Mouse (Mus musculus): ENCODE measurements around the gene Mlf2.

Mlf2 gene

DNA sequence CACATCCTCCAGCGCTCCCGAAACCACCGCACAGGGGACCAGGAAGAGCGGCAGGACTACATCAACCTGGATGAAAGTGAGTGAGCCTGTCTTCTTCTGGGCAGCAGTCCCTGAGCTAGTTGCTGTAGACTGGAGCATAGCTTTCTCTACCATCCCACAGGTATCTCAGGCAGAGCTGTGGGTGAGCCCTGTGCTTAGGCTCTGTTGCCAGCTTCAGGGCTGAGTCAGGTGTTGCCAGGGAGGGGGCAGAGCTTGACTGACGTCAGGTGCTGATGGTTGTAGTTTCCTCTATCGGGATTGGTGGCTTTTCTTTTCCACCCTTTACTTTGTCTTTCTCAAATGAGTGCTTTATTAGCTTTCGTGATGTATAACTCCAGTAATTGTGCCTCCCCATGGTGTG is 3.5 kb downstream of the Mlf2 start:
- no peak for DNase-seq (ENCODE audit: low spot score)

DNA sequence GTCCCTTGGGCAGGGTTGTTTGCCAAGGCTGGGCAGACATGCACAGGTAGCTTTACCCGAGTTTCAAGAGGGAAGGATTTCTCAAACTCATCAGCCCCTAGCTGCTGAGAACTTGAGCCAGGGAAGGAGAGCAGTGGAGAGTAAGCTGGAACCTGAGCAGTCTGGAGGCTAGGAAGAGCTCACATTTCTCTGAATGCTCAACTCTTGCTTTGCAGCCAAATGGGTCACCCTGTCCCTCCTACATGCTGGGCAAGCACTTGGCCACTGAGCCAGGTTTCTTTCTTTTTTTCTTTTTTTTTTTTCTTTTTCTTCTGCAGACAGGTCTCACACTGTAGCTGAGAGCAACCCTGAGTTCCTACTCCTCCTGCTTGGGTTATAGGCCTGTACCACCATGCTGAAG is 5.5 kb downstream of the Mlf2 start:
- DNase-seq (ENCODE audit: low spot score): no peak

DNA sequence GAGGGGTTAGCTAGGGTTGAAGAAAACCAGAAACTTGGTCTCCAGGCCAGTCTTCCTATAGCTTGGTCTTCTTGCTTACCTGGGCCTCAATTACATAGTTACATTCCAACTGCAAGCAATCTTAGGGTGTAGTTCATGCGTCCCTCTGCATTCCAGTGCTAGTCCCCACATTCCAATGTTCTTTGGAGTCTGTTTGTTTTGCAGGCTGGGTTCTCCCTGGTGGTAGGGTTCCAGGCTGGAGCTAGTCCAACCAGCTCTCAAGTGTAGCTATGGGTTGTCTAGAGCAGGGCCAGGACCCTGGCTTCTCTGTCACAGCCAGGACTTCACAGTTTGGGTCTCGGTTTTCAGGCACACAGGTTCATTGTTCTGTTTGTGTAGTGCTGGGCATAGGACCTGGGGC is 6.3 kb downstream of the Mlf2 start:
- no peak for DNase-seq (ENCODE audit: low spot score)

DNA sequence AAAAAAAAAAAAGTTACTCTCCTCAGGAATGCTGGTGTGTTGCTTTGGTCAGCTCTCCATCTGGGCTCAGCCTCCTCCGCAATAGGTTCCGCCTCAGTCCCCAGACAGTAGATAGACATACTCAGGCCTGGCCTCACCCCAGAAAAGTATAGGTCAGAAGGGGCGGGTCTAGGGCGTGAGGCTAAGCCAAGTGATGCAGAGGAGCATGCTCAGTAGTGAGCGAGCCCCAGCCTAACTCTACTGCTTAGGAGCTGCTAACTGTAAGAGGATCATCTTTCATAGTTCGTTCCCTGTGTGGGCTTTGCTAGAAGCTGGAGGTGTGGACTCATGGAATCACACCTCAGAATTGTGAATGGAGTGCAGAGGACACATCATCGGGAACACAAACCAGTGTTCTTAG is 7.4 kb downstream of the Mlf2 start:
- DNase-seq (ENCODE audit: low spot score): no peak

DNA sequence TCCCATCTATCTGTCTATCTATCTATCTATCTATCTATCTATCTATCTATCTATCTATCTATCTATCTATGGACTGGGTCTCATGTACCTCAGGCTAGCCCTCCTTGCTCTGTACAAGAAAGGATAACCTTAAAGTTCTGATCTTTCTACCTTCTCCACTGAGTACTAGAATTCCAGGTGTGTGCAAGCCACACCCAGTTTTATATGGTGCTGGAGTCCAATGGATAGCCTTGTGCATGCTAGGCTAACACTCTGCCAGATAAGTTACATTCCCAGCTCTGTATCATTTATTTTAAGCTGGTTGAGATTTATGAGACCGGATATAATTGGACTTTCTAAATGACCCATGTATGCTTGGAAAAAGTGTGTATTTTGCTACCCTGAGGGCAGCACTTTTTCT is 10.5 kb downstream of the Mlf2 start:
- DNase-seq (ENCODE audit: low spot score): no peak

DNA sequence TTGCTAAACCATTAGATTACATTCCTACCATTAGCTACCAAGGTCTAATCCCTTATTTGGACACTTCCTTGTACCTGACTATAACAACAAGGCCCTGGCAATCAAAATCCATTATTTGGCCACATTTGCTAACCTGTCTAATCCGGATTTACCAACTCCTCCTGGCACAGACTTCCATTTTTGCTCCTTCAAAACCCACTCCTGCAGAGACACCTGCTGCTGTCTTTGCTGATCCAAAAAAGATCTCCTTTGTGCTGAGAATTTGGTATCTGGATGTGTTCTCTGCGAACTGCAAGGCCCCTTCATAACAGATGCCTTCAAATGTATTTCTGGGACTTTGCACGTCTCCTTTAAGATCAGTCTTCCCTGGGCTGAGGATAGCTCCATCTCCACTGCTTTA is 12.3 kb downstream of the Mlf2 start:
- DNase-seq (ENCODE audit: low spot score): no peak

DNA sequence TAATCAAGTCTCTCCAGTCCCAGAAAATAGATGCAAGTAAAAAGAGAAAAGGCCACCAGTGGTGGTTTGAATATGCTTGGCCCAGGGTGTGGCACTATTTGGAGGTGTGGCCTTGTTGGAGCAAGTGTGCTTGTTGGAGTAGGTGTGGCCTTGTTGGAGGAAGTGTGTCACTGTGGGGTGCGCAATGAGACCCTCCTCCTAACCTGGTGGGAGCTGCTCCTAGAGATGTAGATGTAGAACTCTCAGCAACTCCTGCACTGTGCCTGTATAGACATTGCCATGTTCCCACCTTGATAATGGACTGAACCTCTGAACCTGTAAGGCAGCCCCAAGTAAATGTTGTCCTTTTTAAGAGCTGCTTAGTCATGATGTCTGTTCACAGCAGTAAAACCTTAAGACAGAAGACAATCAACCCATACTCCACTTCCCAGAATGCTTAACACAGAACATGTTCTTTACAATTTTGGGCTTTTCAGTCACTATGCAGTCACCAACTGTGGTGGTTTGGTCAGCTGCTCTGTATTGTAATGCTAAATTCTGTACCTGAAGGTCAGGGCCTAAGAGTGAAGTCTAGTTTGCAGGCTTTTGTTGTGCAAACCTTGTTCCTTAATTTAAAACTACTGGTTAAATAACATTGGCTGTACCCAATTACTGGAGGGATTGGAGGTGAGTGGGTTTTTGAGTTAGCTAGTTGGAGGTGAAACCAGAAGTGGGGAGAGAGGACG is 23.0 kb downstream of the Mlf2 start:
- DNase-seq (ENCODE audit: low spot score): no peak

DNA sequence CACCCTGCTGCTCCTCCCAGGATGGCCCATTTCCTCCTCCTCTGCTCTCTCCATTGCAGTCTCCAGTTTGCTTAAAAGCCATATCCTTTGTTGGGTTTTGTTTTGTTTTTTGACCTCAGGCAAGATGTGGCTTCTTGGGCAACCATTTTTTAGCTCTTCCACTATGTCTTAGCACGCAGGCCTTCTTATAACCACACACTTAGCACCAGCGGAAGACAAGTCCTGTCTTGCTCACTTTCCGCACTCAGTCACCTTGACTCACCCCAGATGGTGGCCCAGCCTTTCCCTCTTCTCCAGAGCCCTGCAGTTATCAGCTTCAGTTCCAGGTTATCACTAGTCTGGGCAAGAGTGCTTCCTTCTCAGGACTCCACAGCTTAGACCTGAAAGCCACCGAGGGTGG is 24.0 kb downstream of the Mlf2 start:
- no peak for DNase-seq (ENCODE audit: low spot score)

DNA sequence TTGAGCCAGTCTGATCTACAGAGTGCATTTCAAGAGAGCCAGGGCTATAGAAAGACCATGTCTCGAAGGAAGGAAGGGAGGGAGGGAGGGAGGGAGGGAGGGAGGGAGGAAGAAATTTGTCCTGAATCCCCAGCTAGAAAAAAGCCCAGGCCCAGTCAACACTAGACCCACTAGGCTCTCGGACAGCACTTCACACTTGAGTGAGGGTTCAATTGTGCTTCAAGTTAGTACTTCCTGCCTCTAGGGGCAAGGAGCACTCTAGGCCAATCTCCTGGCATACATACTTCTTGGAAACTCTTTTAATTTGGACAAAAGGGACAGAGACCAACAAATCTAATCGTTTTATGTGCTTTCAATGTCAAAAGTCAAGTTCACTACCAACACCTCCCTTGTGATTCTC is 26.9 kb downstream of the Mlf2 start:
- no peak for DNase-seq (ENCODE audit: low spot score)

DNA sequence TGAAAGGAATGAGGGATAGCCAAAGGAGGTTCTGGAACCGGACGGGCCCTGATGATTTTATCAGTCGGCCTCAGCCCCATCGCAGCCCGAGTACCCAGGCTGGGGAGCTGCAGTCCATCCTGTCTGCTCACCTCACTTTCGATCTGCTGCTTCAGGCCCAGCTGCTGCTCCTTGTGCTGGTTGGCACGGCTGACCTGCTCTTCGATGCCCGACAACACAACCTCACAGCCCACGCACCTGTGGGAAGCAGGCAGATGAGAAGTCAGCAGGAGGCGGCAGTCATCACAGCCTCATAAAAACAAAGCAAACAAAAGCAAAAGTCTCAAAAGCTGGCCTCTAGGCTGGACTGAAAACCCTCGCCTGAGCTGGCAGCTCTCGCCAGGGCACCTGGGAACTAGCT is 28.8 kb downstream of the Mlf2 start:
- DNase-seq (ENCODE audit: low spot score): no peak

DNA sequence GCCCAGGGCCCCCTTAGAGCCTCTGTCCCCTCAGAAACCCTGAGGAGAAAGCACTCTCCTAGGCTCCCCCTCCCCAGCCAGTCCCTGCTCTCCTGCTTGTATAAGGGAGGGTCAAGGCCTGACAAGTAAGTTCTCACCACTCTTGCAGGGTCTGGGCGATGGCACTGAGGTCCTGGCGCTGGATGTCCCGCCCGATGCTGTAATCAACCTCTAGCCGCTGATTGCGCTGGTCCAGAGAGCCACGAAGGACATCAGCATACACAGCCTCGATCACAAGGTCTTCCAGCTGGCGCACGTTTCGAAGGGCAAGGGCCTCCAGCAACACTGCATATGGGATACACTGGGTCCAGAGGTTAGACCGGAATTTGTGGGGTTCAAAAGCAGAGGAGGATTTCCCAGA is 29.8 kb downstream of the Mlf2 start:
- DNase-seq (ENCODE audit: low spot score): no peak

DNA sequence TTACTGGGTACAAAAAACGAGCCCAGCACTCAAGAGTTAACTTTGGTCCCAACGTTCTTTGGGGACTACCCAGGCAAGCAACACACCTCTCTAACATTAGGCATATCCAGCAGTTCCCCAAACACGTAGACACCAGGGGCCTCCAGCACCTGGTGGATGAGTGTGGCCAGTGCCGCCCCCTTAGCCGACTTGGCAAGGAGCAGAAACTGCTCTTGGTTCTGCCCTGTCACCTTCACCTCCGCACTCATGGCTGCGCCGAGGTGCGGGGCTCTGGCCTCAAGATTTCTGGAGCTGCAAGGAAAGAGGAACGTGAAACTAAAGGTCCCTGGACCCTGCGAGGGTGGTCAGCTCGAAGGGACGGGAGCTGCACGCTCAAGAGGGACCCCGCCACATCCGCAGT is 33.5 kb downstream of the Mlf2 start:
- DNase-seq (ENCODE audit: low spot score): peak; percentile 25

DNA sequence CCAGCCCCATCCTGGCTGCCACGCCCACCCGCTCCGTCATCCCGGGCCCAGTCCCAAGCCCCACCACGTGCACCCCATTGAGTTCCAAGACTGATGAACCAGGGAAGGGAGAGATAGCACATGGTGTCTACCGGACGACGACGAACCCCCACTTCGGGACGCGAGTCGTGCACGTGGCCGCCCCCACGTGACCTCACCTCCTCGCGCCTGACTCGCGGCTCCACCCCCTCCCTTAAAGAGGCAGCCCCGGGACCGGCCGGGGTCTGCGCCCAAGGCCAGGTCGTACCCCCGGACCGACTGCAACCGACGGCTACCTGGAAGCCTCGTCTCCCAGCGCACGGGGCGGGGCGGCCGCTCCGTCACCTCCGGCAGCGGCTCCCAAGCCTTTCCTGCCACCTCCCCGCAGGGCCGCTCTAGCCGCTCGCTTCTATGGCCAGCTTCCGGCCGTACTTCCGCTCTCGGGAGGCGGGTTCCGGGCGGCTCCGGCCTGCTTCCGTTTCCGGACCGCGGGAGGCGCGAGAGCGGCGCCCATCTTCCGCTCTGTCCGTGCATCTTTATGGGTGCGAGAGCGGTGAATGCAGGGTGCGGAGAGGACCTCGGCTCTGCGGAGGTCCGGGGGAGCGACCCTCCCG is 34.0 kb downstream of the Mlf2 start, which contains the start of gene Cops7a:
TSS of gene Cops7a (minus strand) at position 451 of the 632 bp plus-strand sequence.
- DNase-seq (ENCODE audit: low spot score): peak; percentile 96

DNA sequence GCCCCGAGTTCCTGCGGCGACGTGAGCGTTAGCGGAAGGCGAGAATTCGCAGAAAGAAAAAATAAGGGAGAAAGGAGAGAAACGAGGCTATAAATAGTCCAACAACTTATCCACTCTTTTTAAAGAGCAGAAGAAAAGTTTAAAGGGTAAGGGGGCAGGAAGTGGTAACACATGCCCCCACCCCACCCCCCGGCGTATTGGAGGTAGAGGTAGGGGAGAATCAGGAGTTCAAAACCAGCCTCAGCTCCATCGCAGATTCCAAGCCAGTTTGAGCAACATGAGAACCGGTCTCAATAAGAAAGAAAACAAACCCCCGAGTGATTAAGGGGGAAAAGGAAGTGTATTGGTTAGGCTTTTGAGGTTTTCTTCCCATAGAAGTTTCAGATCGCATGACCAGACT is 34.6 kb downstream of the Mlf2 start:
- DNase-seq (ENCODE audit: low spot score): no peak

DNA sequence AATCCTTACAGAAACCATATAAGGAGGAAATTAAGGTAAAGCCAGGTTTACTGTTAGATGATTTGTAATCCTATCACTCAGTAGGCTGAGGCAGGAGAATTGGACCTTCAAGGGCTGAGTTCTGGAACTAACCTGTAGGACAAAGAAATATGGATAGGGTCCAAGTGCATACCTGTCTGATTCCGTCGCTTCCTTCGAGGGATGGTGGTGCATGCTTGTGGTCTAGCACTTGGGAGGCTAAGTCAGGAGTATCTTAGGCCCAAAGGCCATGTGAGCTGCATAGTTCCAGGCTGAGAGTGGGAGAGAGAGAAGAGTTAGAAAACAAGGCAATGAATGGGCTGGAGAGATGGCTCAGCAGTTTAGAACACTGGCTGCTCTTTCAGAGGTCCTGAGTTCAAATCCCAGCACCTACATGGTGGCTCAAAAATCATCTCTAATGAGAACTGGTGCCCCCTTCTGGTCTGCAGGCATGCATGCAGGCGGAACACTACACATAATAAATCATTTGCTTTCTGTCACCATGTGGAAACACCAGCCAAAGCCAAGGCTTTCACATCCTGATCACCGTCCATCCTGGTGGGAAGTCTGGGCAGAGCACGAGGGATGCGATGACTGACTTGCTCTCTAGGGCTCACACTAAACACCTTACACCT is 35.4 kb downstream of the Mlf2 start:
- peak; percentile 18 for DNase-seq (ENCODE audit: low spot score)

DNA sequence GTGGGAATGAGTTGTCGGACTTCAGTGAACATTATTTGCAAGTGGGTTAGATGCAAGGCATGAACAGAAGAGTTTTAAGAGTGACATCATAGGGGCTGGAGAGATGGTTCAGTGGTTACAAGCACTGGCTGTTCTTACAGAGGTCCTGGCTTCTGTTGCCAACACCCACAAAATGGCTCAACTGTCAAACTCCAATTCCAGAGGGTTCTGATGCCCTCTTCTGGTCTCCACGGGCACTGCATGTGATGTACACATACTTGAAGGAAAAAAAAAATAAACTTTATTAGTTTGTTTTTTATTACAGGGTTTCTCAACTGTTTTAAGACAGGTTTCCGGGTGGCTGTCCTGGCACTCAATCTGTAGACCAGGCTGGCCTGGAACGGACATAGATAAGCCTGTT is 36.6 kb downstream of the Mlf2 start:
- DNase-seq (ENCODE audit: low spot score): peak; percentile 54
